Mouse (Mus musculus) thymus, adult 2 months (tissue): Measurements from ENCODE around the gene Gk5.

ENCODE experiments used
- CTCF ChIP-seq: fragments of 200-500 bp; IDR thresholded peaks from 2 replicates; pipeline ENCODE4 v1.5.1; 2012; ENCODE audit warnings: mild to moderate bottlenecking, control low read depth, low read length, moderate library complexity, borderline replicate concordance; ENCODE audit not compliant: control insufficient read depth, poor library complexity, insufficient read depth; ENCODE audit errors: extremely low read depth
- POLR2A ChIP-seq: fragments of 200-500 bp; IDR thresholded peaks from 2 replicates; pipeline ENCODE4 v1.6.1; 2012; ENCODE audit warnings: mild to moderate bottlenecking, low read length, control low read depth, moderate library complexity; ENCODE audit not compliant: control insufficient read depth, poor library complexity, insufficient read depth; ENCODE audit errors: extremely low read depth

DNA sequence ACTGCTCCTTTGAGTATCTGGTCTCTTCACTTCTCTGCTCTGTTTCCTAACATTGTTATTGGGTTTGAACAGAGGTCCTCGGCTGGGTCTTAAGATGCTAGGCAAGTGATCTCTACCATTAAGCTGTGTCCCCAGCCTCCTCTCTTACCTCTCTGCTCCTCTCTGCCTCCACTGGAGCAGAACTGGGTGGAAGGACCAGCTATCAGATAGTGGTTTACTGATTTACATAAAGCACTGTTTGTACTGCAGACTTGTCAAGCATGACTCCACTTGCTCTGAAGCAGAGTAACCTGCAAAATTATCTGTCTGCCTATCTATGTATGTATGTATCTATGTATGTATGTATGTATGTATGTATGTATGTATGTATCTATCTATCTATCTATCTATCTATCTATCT lies 25.9 kb upstream of the Gk5 start:
- TF ChIP-seq POLR2A (no peak), CTCF (no peak)
